Mouse (Mus musculus): ENCODE results near the gene Zfp784. TPM values are rescaled to one million over a fixed set of nuclear protein-coding genes. Genes with fewer than 3 reads are reported as not detected.

Zfp784 gene
- total RNA-seq, 2 experiments from 2014 or later: 5.1 to 6.5 TPM

DNA sequence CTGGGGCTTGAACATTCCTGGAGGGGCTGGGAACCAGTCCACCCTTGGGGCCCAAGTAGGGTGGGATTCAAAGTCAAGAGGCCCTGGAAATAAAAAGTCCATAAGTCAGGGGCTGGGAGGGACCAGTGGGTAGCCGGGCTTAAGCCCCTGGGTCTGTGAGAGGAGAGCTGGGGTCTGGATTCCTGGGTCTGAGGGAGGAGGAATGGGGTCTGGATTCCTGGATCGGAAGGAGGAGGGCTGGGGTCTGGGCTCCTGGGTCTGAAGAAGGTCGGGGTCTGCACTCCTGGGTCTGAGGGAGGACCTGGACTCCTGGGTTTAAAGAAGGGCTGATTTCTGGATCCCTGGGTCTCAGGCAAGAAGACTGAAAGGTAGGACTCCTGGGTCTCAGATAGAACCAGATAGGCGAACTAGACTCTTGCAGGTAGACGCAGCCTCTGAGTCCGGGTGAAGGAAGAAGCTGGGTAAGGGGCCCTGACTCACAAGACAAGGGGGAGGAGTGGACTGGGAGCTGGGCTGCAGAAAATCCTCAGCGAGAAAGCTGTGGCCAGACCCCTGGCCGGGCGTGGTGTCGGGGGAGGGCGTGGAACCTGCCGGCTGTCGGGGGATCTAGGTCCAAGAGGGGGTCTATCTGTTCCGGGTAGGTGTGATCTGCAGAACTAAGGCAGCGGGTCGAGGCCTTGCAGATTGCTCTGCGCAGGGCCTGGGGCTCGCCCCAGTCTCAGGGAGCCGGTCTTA is 42.8 kb downstream of the Zfp784 start:
- no peak for DNase-seq (ENCODE audit: extremely low spot score in 1 of 2, low spot score in 1 of 2)

DNA sequence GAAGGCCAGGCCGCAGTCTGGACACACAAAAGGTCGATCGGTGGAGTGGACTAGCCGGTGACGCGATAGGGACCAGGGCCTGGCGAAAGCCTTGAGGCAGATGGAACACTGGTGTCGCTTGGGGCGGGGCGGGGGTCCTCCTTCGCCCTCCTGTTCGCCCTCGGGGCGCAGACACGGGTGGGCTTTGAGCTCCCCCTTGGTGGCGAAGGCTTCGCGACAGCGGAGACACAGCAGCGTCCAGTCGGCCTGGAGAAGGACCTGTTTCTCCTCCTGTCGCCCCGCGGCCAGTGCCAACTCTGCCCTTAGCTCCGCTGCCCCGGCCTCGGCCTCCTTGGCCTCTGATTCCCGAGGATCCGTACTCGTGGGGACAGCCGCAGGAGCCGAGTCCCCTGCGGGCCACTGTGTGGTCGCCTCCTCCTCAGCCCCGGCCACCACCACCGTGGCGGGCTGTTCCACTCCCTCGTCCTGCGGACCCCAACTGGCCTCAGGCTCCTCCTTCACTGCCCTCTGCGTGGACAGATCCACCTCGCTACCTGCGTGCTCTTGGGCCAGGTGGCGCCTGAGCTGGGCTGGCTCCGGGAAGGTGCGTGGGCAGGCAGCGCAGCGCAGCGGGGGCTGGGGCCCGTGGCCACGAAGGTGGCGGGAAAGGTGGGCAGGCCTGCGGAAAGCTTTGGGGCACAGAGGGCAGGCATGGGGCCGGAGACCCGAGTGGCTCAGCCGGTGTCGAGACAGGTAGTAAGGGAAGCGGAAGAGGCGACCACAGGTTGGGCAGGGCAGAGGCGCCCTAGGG is 44.1 kb downstream of the Zfp784 start:
- no peak for DNase-seq (ENCODE audit: extremely low spot score in 1 of 2, low spot score in 1 of 2)

GRCm38 (mm10) chr7:4993347-4993998 is 44.8 kb downstream of the Zfp784 start:
- DNase-seq (ENCODE audit: extremely low spot score in 1 of 2, low spot score in 1 of 2): no peak

DNA sequence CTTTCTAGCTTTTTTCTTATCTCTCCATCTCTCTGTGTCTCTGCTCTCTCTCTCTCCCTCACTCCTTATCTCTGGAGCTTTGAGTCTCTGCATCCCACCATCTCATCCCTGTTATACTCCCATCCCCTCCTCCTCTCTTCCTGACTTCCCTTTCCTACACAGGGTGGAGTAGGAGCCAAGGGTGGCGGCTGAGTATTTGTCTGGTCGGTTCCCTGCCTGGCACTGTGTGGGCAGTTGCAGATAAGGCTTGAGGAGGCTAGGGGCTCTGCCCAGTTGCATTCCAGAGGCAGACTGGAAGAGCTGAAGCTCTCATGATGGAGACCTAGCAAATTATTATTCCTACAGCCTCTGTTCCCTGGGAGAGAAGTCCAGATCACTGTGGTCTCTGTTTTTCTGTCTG is 50.0 kb downstream of the Zfp784 start:
- no peak for DNase-seq (ENCODE audit: extremely low spot score in 1 of 2, low spot score in 1 of 2)

Other genes with a start within 250 kb of the Zfp784 start
- gene Tmem238, start 248.8 kb downstream of the Zfp784 start, total RNA-seq (2021): 1 to 10 TPM; 2.2 to 2.6 TPM
- gene Rpl28, start 245.6 kb downstream of the Zfp784 start, total RNA-seq (2021): 100 to 1,000 TPM; 484 to 506 TPM
- gene Ube2s, start 225.9 kb downstream of the Zfp784 start, total RNA-seq (2021): 100 to 1,000 TPM in 1 of 2 experiments, 10 to 100 TPM in 1; 97.7 to 112 TPM
- gene Shisa7, start 193.8 kb downstream of the Zfp784 start, total RNA-seq (2021): 100 to 1,000 TPM; 132 to 182 TPM
- 1 to 10 TPM; 5.6 to 6.0 TPM for gene Isoc2b, start 168.2 kb downstream of the Zfp784 start, total RNA-seq (2021)
- 10 to 100 TPM; 11.2 to 12.4 TPM for gene Isoc2a, start 161.3 kb downstream of the Zfp784 start, total RNA-seq (2021)
- under 1 TPM; 0.27 to 0.38 TPM for gene Gm36210, start 131.9 kb downstream of the Zfp784 start, total RNA-seq (2021)
- gene Zfp628, start 123.2 kb downstream of the Zfp784 start, total RNA-seq (2021): 10 to 100 TPM; 13.4 to 14.3 TPM
- 100 to 1,000 TPM; 109 to 112 TPM for gene Nat14, start 116.4 kb downstream of the Zfp784 start, total RNA-seq (2021)
- 1 to 10 TPM; 1.4 to 2.3 TPM for gene Ssc5d, start 112.7 kb downstream of the Zfp784 start, total RNA-seq (2021)
- under 1 TPM in 1 of 2 experiments, not detected in 1; 0.59 TPM for gene Sbk2, start 74.0 kb downstream of the Zfp784 start, total RNA-seq (2021)
- under 1 TPM; 0.59 to 0.66 TPM for gene Sbk3, start 67.3 kb downstream of the Zfp784 start, total RNA-seq (2021)
- gene Zfp579, start 42.3 kb downstream of the Zfp784 start, total RNA-seq (2021): 10 to 100 TPM; 31.9 to 41.4 TPM
- 1 to 10 TPM; 7.7 to 8.2 TPM for gene Zfp524, start 24.0 kb downstream of the Zfp784 start, total RNA-seq (2021)
- 10 to 100 TPM; 21.3 to 21.7 TPM for gene Fiz1, start 23.7 kb downstream of the Zfp784 start, total RNA-seq (2021)
- not detected for gene Gm44973, start 22.9 kb downstream of the Zfp784 start, total RNA-seq (2021)
- 10 to 100 TPM; 33.0 to 41.3 TPM for gene Zfp865, start 18.1 kb downstream of the Zfp784 start, total RNA-seq (2021)
- gene Ccdc106, start 17.9 kb downstream of the Zfp784 start, total RNA-seq (2021): 10 to 100 TPM; 66.1 to 73.5 TPM
- gene 4632433K11Rik, start 4.3 kb downstream of the Zfp784 start, total RNA-seq (2021): not detected
- gene Zfp580, start 13.1 kb upstream of the Zfp784 start, total RNA-seq (2021): 10 to 100 TPM; 43.1 to 44.0 TPM
- gene U2af2, start 23.7 kb upstream of the Zfp784 start, total RNA-seq (2021): 100 to 1,000 TPM; 170 to 180 TPM
- gene Epn1, start 41.8 kb upstream of the Zfp784 start, total RNA-seq (2021): 100 to 1,000 TPM; 520 to 560 TPM
- not detected for gene Rfpl4, start 78.5 kb upstream of the Zfp784 start, total RNA-seq (2021)
- under 1 TPM in 1 of 2 experiments, not detected in 1; 0.49 TPM for gene Rasl2-9, start 87.5 kb upstream of the Zfp784 start, total RNA-seq (2021)
- gene Vmn1r55, start 111.2 kb upstream of the Zfp784 start, total RNA-seq (2021): not detected
- gene Vmn1r56, start 158.3 kb upstream of the Zfp784 start, total RNA-seq (2021): not detected
- not detected for gene Vmn1r57, start 180.0 kb upstream of the Zfp784 start, total RNA-seq (2021)